Mouse (Mus musculus) liver, postnatal 0 days (tissue): Measurements from ENCODE around the gene Camta2. TPM values are rescaled to one million over a fixed set of nuclear protein-coding genes. Genes with fewer than 3 reads are reported as not detected.

Experiments used
- ATAC-seq: fragments of 200-750 bp; cut with Nextera tagmentation; 2 replicates; pipeline ENCODE4 v1.8.0; 2017; ENCODE audit warnings: mild to moderate bottlenecking, moderate library complexity
- DNase-seq: peaks from one replicate; pipeline ENCODE4 v3.0.0-alpha.2; 2016
- H3K27ac ChIP-seq: fragments of 300-500 bp; sonication (generic); 2 replicates; pipeline ENCODE4 v1.5.1; 2014; ENCODE audit warnings: antibody characterized with exemption, moderate library complexity, mild to moderate bottlenecking, low read depth
- H3K27me3 ChIP-seq: fragments of 300-500 bp; sonication (generic); 2 replicates; pipeline ENCODE4 v1.6.1; 2014; ENCODE audit warnings: low read length, control low read depth, mixed read lengths; ENCODE audit not compliant: insufficient read depth
- H3K36me3 ChIP-seq: fragments of 300-500 bp; sonication (generic); replicated peaks from 2 replicates; pipeline ENCODE4 v1.6.1; 2014; ENCODE audit warnings: mild to moderate bottlenecking, control low read depth, low read length, moderate library complexity, mixed read lengths; ENCODE audit not compliant: insufficient read depth
- H3K4me1 ChIP-seq: fragments of 300-500 bp; sonication (generic); 2 replicates; pipeline ENCODE4 v1.6.1; 2014; ENCODE audit warnings: antibody characterized with exemption, mild to moderate bottlenecking, control low read depth; ENCODE audit not compliant: insufficient read depth
- H3K4me2 ChIP-seq: fragments of 300-500 bp; sonication (generic); 2 replicates; pipeline ENCODE4 v1.6.1; 2014; ENCODE audit warnings: low read depth, mild to moderate bottlenecking, low read length, moderate library complexity, mixed read lengths
- H3K4me3 ChIP-seq: fragments of 300-500 bp; sonication (generic); 2 replicates; pipeline ENCODE4 v1.5.1; 2014; ENCODE audit warnings: low read depth, low read length
- H3K9ac ChIP-seq: fragments of 300-500 bp; sonication (generic); replicated peaks from 2 replicates; pipeline ENCODE4 v1.6.1; 2014; ENCODE audit warnings: mild to moderate bottlenecking, moderate library complexity
- H3K9me3 ChIP-seq: fragments of 300-500 bp; sonication (generic); 2 replicates; pipeline ENCODE4 v1.6.1; 2016; ENCODE audit warnings: mild to moderate bottlenecking, control low read depth, low read length, mixed read lengths
- CTCF ChIP-seq: sonication (generic); IDR thresholded peaks from 2 replicates; pipeline ENCODE4 v1.5.1; 2016; ENCODE audit warnings: antibody characterized with exemption, low read depth
- EP300 ChIP-seq: IDR thresholded peaks from 2 replicates; pipeline ENCODE4 v1.6.1; 2016; ENCODE audit warnings: antibody characterized with exemption, low read depth, mild to moderate bottlenecking
- WGBS: fragments of 180-500 bp; shearing (Covaris S2); extraction: QIAGEN DNeasy Blood & Tissue Kit; methylation state at CpG from one replicate; pipeline ENCODE4 v1.1.7; 2014; ENCODE audit not compliant: insufficient replicate concordance; 5-methylcytosine and 5-hydroxymethylcytosine counted together
- polyA plus RNA-seq: library from polyadenylated mRNA; unstranded; fragments of >200 nt; fragmentation: Nextera tagmentation; extraction: Ambion mirVana; gene quantifications from 2 replicates; pipeline ENCODE4 v1.2.1, GENCODE M21; 2015

Gene Camta2
- polyA plus RNA-seq, 1 experiment from 2014 or later: 3.4 TPM

- Histone ChIP-seq H3K9me3 (no peaks in the 10 kb centered on the region), H3K4me1 (peaks cover 53% of the 10 kb centered on the region), H3K27me3 (no peaks in the 10 kb centered on the region), H3K4me2 (peak overlapping the region; percentile 96), H3K27ac (peak overlapping the region; percentile 97), H3K36me3 (peaks cover 53% of the 10 kb centered on the region), H3K4me3 (peak overlapping the region; percentile 74), H3K9ac (peak overlapping the region; percentile 90)
- no peak for ATAC-seq
- WGBS: 20% methylated on average over 4 of the region's 4 CpGs
- no peak for DNase-seq
- peak; percentile 80 for TF ChIP-seq EP300
- no peak for TF ChIP-seq CTCF
These were observed 39.4 kb downstream of the Camta2 start for GRCm38 (mm10) chr11:70648512-70648911.

DNA sequence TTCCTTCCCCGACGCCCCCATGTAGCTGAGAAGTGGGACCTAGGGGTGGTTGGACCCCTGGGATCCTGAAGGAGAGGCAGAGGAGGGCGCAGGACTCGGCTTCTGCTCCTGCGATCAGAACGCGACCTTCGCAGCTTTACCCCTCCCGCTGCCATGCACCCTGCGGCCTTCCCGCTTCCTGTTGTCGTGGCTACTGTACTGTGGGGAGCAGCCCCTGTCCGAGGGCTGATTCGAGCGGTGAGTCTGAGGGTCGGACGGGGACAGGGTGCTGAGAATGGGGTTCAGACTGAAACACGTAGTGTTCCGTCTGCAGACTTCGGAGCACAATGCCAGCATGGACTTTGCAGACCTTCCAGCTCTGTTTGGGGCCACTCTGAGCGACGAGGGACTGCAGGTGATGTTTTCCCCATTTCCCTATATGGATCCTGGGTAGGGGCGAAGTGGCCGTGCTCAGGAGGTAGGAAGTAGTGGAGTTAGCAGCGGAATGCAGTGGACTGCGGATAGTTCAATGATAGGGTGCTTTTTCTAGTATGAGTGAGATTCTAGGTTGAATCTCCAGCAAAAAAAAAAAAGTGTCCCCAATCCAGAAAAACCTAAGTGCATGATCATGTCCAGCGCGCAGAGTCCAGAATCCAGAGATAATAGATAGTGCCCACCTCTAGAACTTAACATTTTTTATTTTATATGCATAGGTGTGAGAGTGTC lies 40.0 kb downstream of the Camta2 start:
- ATAC-seq: no peak
- Histone ChIP-seq H3K27ac (peak overlapping the region; percentile 97), H3K4me1 (peaks cover 53% of the 10 kb centered on the region), H3K9ac (peak overlapping the region; percentile 90), H3K4me3 (peak overlapping the region; percentile 74), H3K36me3 (peaks cover 52% of the 10 kb centered on the region), H3K27me3 (no peaks in the 10 kb centered on the region), H3K9me3 (no peaks in the 10 kb centered on the region), H3K4me2 (peak overlapping the region; percentile 96)
- TF ChIP-seq EP300 (no peak), CTCF (no peak)
- WGBS: 2% methylated on average over 28 of the region's 28 CpGs
- DNase-seq: peak; percentile 57

DNA sequence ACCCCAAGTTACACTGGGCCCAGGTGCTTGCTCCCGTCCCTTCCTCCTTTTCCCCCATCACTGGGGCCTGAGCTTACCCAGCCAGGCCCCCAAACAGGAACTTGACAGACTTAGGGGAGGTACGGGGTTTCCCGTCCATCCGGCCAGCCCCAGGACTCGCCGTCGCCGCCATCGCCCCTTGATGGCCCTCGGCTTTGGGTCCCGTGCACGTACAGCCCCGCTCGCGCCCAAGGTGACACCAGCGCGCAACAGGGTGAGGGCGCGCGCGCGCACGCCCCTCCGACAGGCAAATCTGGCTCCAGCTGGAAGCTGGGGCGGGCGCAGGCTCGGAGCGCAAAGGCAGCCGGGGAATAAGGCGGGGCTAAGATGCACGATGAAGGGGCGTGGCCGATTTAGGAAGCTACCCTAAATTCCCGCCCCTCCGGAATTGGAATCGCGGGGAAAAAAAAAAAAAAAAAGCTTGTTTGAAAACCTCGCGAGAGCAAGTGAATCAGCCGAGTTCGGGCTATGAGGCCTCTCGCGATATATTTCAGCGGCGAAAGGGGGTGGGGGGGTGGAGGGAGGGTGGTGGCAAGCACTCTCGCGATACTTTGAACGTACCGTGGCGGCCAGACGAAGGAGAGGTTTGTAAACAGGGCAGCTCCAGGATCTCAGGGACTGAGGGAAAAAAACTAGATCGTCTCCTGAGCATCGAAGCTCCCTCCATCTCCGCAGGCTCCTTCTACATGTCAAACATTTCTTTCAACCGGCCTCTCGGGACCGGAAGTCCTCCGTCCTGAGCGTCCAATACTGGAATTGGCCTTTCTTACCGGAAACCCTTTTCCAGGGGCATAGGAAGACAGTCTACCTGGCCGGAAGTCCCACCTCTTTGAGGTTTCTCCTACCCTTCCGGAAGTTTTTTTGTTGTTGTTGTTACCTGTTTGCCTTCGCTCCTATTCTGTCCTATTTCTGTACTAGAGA lies 40.9 kb downstream of the Camta2 start, which contains the start of the genes Rnf167 and Slc25a11:
TSS of gene Rnf167 (plus strand) at position 545 of the 960 bp plus-strand sequence.
TSS of gene Slc25a11 (minus strand) at position 789 of the 960 bp plus-strand sequence.
- Histone ChIP-seq H3K9me3 (no peaks in the 10 kb centered on the region), H3K9ac (peak within 1 kb of the TSS; percentile 90), H3K27me3 (no peaks in the 10 kb centered on the region), H3K4me3 (peak within 1 kb of the TSS; percentile 74), H3K36me3 (peaks cover 45% of the 10 kb centered on the region), H3K4me2 (peak within 1 kb of the TSS; percentile 96), H3K4me1 (peaks cover 45% of the 10 kb centered on the region), H3K27ac (peak within 1 kb of the TSS; percentile 97)
- WGBS: under 1% methylated on average over 63 of the region's 63 CpGs
- peak; percentile 97 for DNase-seq
- peak; percentile 85 for TF ChIP-seq EP300
- peak; percentile 46 for TF ChIP-seq CTCF
- ATAC-seq: peak; percentile 88

- Histone ChIP-seq H3K4me1 (peaks cover 39% of the 10 kb centered on the region), H3K4me3 (peak overlapping the region; percentile 74), H3K36me3 (peaks cover 40% of the 10 kb centered on the region)
These were observed 41.7 kb downstream of the Camta2 start for GRCm38 (mm10) chr11:70646259-70646555.

GRCm38 (mm10) chr11:70645461-70646258 lies 42.2 kb downstream of the Camta2 start:
- peaks cover 35% of the 10 kb centered on the region for H3K36me3 ChIP-seq
- peak overlapping the region; percentile 86 for H3K9ac ChIP-seq
- DNase-seq (no peak), ATAC-seq (no peak)
- TF ChIP-seq EP300: no peak
- no peak for TF ChIP-seq CTCF
- H3K4me3 ChIP-seq: peak overlapping the region; percentile 74
- 81% methylated on average over 12 of the region's 12 CpGs for WGBS
- no peaks in the 10 kb centered on the region for H3K27me3 ChIP-seq
- peak overlapping the region; percentile 93 for H3K27ac ChIP-seq
- peaks cover 38% of the 10 kb centered on the region for H3K4me1 ChIP-seq
- H3K9me3 ChIP-seq: no peaks in the 10 kb centered on the region
- H3K4me2 ChIP-seq: peak overlapping the region; percentile 96

More at GRCm38 (mm10) chr11:70646259-70646555, 41.7 kb downstream of the Camta2 start:
- no peaks in the 10 kb centered on the region for H3K27me3 ChIP-seq
- WGBS: 16% methylated on average over 3 of the region's 3 CpGs
- H3K9ac ChIP-seq: peak overlapping the region; percentile 86
- H3K4me2 ChIP-seq: peak overlapping the region; percentile 96
- TF ChIP-seq CTCF: no peak
- TF ChIP-seq EP300: no peak
- peak overlapping the region; percentile 93 for H3K27ac ChIP-seq
- H3K9me3 ChIP-seq: no peaks in the 10 kb centered on the region
- DNase-seq (no peak), ATAC-seq (no peak)
